Mouse (Mus musculus): ENCODE measurements around the gene Capn8.

GRCm38 (mm10) chr1:182679169-182679568 is 114.4 kb downstream of the Capn8 start:
- TF ChIP-seq CTCF (conservative IDR thresholded peaks at IDR 0.05; ENCODE audit: low read length): no peak
- no peak for TF ChIP-seq NANOG (IDR thresholded peaks at IDR 0.05; ENCODE audit: borderline replicate concordance, low read length)
- no peak for TF ChIP-seq POU5F1 (IDR thresholded peaks at IDR 0.05; ENCODE audit: borderline replicate concordance, low read length)
